Mouse (Mus musculus): ENCODE measurements around the gene Ndrg3.
"Not testable (repeated sequence)": the region's sequence is repeated elsewhere in the genome, so short reads cannot be mapped to it uniquely, and the experiment has no call there.

- TF ChIP-seq CEBPB (IDR thresholded peaks at IDR 0.05; ENCODE audit: low read depth); CTCF (IDR thresholded peaks at IDR 0.05; ENCODE audit: control insufficient read depth, insufficient read depth, insufficient read length); FOSL1 (IDR thresholded peaks at IDR 0.05; ENCODE audit: insufficient read depth, low read length, poor library complexity, severe bottlenecking); MAX (IDR thresholded peaks at IDR 0.05); MYOG (IDR thresholded peaks at IDR 0.05; ENCODE audit: control insufficient read depth, extremely low read depth, insufficient read length); USF1 (IDR thresholded peaks at IDR 0.05; ENCODE audit: low read depth): not testable (repeated sequence)
These were observed 50.3 kb downstream of the Ndrg3 start for GRCm38 (mm10) chr2:156941523-156941922.
